ENCODE assay signal across 8 mouse cellular contexts in genomic region chr9:29145901-29146300, GRCm38 (mm10).
DNase-seq lines count a peak whose midpoint lies in the region.

No protein-coding gene starts in this region.

- DNase-seq in adrenal gland, adult (ENCODE audit: inconsistent age in 2 of 2, low spot score in 1 of 2) = peak; percentile 30 to 78
- DNase-seq in adrenal gland, postnatal 4 days (ENCODE audit: low spot score in 2 of 2) = no peak
- peak; percentile 46 for DNase-seq in ovary, postnatal 14 days (ENCODE audit: low spot score)
- no peak for DNase-seq in ovary, adult 18-20 months (ENCODE audit: low spot score)
- DNase-seq in kidney, postnatal 14 days = peak; percentile 67
- DNase-seq in yolk sac, embryonic 10.5 days (ENCODE audit: low spot score) = peak; percentile 55
- DNase-seq in c-Kit-positive CD71-positive TER-119-positive erythroid progenitor cells, embryonic 14.5 days (ENCODE audit: low spot score) = no peak
- no peak for DNase-seq in cerebellum, adult 8-10 months

Comparison
In these comparisons a context has a peak if more than half of its experiments do, and no peak if none do; other contexts are left out.
1. DNase-seq: peak in adrenal gland, adult (2 of 2), ovary, postnatal 14 days (single experiment), kidney, postnatal 14 days (single experiment) and yolk sac, embryonic 10.5 days (single experiment); none in adrenal gland, postnatal 4 days (0 of 2), ovary, adult 18-20 months (single experiment), c-Kit-positive CD71-positive TER-119-positive erythroid progenitor cells, embryonic 14.5 days (single experiment) and cerebellum, adult 8-10 months (single experiment).